Mouse (Mus musculus): ENCODE results near the gene Scarb1.

DNA sequence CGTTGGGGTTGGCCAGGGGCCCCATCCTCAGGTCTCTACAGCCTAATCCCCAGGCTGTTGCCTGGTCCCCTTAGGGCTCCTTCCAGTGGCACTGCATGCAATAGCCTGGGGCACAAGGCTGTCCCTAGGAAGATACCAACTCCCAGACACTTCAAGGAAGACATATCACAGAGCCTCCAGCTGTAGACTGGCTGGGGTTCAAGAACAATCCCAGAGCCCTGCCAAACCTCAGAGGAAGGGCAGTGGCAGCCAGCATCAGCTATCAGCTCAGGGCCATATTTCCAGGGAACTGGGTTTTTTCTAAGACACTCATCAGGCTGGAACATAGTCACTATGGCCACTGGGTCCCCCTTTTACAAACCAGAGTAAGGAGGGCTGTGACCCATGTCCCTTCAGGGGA lies 25.8 kb downstream of the Scarb1 start:
- TF ChIP-seq CTCF (IDR thresholded peaks at IDR 0.05) (no peak), EP300 (IDR thresholded peaks at IDR 0.05) (no peak)

Data from lung, postnatal 0 days (tissue).